Mouse (Mus musculus): ENCODE data around the gene Klk1b5.

- no peak for TF ChIP-seq GATA1 (IDR thresholded peaks at IDR 0.05; ENCODE audit: borderline replicate concordance, low read length)
- TF ChIP-seq FLI1 (IDR thresholded peaks at IDR 0.05; ENCODE audit: low read length) = no peak
These were observed at the start of gene Klk1b5 for GRCm38 (mm10) chr7:44215645-44216044.

Data from megakaryocyte, embryonic 14.5 days (primary cell).